Mouse (Mus musculus): Measurements from ENCODE around the gene Stum. TPM values are rescaled to one million over a fixed set of nuclear protein-coding genes. Genes with fewer than 3 reads are reported as not detected.
"Not testable (repeated sequence)": the region's sequence is repeated elsewhere in the genome, so short reads cannot be mapped to it uniquely, and the experiment has no call there.

Stum gene
- total RNA-seq, 1 experiment from 2014 or later, result not detected

GRCm38 (mm10) chr1:180400691-180401455 is 82.4 kb downstream of the Stum start:
- ATAC-seq (replicated peaks in 1 of 2; ENCODE audit: insufficient read depth in 1 of 2, low FRiP score in 2 of 2, low TSS enrichment in 1 of 2, low read depth in 1 of 2, poor library complexity in 2 of 2, severe bottlenecking in 2 of 2), result peak; percentile 10 to 28; a peak in 2 of 4 replicates

DNA sequence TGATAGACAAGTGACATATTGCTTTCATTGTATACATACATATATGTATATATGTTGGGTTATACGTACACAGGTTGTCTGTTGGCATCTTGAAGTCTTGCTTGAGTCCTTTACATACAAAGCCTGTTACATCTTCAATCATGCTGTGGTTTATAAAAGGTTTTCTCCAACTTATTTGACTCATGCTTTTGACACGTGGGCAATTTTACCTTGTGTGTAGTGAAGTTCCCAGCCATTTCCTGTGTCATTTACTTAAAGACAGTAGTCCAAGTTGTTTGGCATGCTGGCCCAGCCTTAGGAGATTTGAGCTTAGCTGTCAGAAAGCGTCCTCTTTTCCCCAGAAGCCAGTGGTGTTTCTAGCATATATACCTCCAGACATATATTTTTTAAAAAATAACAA is 84.9 kb downstream of the Stum start:
- no peak for ATAC-seq (replicated peaks in 1 of 2; ENCODE audit: insufficient read depth in 1 of 2, low FRiP score in 2 of 2, low TSS enrichment in 1 of 2, low read depth in 1 of 2, poor library complexity in 2 of 2, severe bottlenecking in 2 of 2)

DNA sequence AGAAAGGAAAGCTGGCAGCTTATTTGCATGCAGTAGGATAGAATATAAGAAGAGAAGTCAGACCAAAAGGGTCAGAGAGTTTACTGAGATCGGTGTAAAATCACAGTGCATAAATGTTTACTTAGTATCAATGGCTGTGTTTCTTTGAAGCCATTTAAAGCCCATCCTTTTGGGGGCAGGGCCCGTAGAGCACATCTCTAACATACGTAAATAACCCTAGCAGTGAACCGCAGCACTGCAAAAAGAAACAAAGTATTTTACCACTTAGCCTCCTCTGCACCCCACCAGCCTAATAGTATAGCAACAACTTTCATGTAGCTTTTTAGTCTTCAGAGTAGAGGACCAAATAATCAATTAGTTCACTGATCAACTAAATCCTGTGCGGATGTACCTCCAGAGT is 85.6 kb downstream of the Stum start:
- no peak for ATAC-seq (replicated peaks in 1 of 2; ENCODE audit: insufficient read depth in 1 of 2, low FRiP score in 2 of 2, low TSS enrichment in 1 of 2, low read depth in 1 of 2, poor library complexity in 2 of 2, severe bottlenecking in 2 of 2)

- ATAC-seq (replicated peaks in 1 of 2; ENCODE audit: insufficient read depth in 1 of 2, low FRiP score in 2 of 2, low TSS enrichment in 1 of 2, low read depth in 1 of 2, poor library complexity in 2 of 2, severe bottlenecking in 2 of 2), result no peak
These were observed 89.4 kb downstream of the Stum start for GRCm38 (mm10) chr1:180393873-180394272.

GRCm38 (mm10) chr1:180393017-180393797 is 90.1 kb downstream of the Stum start:
- peak; percentile 88 to 91 for ATAC-seq (replicated peaks in 1 of 2; ENCODE audit: insufficient read depth in 1 of 2, low FRiP score in 2 of 2, low TSS enrichment in 1 of 2, low read depth in 1 of 2, poor library complexity in 2 of 2, severe bottlenecking in 2 of 2)

GRCm38 (mm10) chr1:180392137-180392798 is 91.0 kb downstream of the Stum start:
- no peak for ATAC-seq (replicated peaks in 1 of 2; ENCODE audit: insufficient read depth in 1 of 2, low FRiP score in 2 of 2, low TSS enrichment in 1 of 2, low read depth in 1 of 2, poor library complexity in 2 of 2, severe bottlenecking in 2 of 2)

DNA sequence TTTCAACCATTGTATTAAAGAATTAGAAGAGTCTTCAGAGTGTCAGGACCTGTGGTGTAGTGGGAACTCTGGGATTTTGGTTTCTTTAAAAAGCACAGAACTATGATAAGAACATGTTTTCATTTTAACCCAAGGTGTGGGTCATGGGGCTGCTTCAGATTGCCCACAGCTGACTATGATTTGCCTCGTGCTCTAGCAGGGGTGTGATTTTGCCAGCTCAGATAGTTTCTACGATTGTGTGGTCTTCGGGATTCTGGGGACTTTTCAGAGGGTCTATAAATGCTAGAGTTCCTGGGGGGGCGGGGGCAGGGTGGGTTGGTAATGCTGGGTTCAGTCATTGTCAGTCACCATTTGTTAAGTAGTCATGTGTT is 91.7 kb downstream of the Stum start:
- no peak for ATAC-seq (replicated peaks in 1 of 2; ENCODE audit: insufficient read depth in 1 of 2, low FRiP score in 2 of 2, low TSS enrichment in 1 of 2, low read depth in 1 of 2, poor library complexity in 2 of 2, severe bottlenecking in 2 of 2)

DNA sequence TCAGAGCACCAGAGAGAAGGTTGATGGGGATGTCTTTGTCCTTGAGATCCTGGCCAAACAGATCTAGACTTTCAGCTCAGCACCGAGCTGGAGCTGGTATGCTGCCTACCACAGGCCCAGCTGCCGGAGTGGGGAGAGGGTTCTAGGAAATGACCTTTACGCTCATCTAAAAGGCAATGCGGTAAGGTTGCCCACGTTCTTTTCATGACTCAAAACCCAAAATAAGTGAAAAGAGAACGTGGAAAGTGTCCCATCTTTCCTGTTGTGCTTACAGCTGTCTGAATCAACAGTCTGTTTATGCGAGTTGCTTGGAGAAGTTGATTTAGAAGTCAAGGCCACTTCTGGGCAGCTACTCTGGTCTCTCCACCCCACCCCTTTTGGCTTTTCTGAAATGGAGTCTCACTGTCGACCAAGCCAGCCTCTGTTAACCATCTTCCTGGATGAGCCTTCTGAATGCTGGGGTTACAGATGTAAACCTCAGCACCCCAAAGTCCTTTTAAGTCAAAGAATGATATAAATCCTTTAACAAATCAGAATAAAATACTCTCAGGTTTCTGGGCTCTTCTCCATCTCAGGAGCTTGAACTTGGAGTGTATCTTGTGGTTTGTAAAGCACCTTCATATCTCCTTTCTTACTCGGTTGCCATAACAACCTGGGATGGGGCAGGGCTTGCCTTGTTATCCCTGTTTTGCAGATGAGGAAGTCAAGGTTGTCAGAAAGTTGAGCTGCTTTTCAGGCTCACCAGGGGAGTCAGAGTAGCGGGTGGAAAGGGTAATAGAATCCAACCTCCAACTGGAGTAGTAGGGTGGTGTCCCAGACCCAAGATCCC is 92.3 kb downstream of the Stum start:
- ATAC-seq (replicated peaks in 1 of 2; ENCODE audit: insufficient read depth in 1 of 2, low FRiP score in 2 of 2, low TSS enrichment in 1 of 2, low read depth in 1 of 2, poor library complexity in 2 of 2, severe bottlenecking in 2 of 2), result no peak

- no peak for ATAC-seq (replicated peaks in 1 of 2; ENCODE audit: insufficient read depth in 1 of 2, low FRiP score in 2 of 2, low TSS enrichment in 1 of 2, low read depth in 1 of 2, poor library complexity in 2 of 2, severe bottlenecking in 2 of 2)
These were observed 93.0 kb downstream of the Stum start for GRCm38 (mm10) chr1:180390321-180390731.

GRCm38 (mm10) chr1:180389213-180389760 is 94.0 kb downstream of the Stum start:
- ATAC-seq (replicated peaks in 1 of 2; ENCODE audit: insufficient read depth in 1 of 2, low FRiP score in 2 of 2, low TSS enrichment in 1 of 2, low read depth in 1 of 2, poor library complexity in 2 of 2, severe bottlenecking in 2 of 2), result not testable (repeated sequence)

- ATAC-seq (replicated peaks in 1 of 2; ENCODE audit: insufficient read depth in 1 of 2, low FRiP score in 2 of 2, low TSS enrichment in 1 of 2, low read depth in 1 of 2, poor library complexity in 2 of 2, severe bottlenecking in 2 of 2), result no peak
These were observed 94.8 kb downstream of the Stum start for GRCm38 (mm10) chr1:180388481-180388880.

DNA sequence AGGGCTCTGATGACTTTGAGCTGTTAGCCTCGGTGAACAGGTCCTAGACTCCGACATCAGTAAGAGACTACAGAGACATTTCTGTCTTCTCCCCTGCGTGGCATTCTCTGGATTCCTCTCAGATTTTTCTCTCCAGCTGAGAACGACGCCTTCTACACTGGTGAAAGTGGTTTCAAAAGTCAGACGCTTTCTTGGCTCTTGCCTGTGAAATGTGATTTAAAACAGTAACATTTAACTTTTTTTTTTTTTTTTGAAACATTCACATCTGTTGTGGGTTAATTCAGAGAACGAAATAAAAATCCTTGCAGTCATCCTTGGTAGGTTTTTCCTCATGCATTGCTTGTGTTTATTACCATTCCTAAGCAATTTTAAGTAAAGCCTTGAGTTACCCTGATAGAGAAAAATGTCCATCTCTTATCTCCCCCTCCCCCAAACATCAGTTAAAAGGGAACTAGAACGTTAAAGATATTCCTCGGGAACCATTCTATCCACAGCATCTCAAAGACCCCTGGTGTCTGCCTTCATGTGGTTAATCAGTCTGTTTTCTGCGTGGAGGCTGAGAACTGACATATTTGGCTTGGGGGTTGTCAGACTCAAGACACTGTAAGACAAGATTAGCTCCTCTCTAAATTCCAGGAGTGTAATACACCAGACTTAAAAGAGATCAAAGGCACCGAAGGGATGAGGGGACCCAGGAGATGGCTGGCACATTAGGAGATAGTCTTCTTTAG is 95.4 kb downstream of the Stum start:
- no peak for ATAC-seq (replicated peaks in 1 of 2; ENCODE audit: insufficient read depth in 1 of 2, low FRiP score in 2 of 2, low TSS enrichment in 1 of 2, low read depth in 1 of 2, poor library complexity in 2 of 2, severe bottlenecking in 2 of 2)

GRCm38 (mm10) chr1:180386951-180387749 is 96.2 kb downstream of the Stum start:
- peak; percentile 92 to 95 for ATAC-seq (replicated peaks in 1 of 2; ENCODE audit: insufficient read depth in 1 of 2, low FRiP score in 2 of 2, low TSS enrichment in 1 of 2, low read depth in 1 of 2, poor library complexity in 2 of 2, severe bottlenecking in 2 of 2)

DNA sequence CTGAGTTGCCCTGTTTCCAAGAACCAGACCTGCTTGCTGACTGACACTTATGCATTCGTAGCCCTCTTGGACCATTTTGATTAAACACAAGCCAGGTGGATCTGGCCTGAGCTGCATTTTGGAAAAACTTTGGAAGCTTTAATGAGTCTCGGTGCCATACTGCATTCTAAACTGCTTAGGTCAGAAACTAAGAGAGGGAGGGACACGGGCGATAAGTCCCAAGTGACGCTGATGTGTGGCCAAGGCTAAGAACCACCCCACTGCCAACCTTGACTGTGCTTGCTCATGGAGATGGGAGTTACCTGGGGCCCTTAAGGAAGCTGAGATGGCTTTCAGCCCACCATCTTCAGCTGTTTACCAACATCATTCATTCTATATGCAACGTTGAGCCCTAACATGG is 98.0 kb downstream of the Stum start:
- ATAC-seq (replicated peaks in 1 of 2; ENCODE audit: insufficient read depth in 1 of 2, low FRiP score in 2 of 2, low TSS enrichment in 1 of 2, low read depth in 1 of 2, poor library complexity in 2 of 2, severe bottlenecking in 2 of 2), result no peak

DNA sequence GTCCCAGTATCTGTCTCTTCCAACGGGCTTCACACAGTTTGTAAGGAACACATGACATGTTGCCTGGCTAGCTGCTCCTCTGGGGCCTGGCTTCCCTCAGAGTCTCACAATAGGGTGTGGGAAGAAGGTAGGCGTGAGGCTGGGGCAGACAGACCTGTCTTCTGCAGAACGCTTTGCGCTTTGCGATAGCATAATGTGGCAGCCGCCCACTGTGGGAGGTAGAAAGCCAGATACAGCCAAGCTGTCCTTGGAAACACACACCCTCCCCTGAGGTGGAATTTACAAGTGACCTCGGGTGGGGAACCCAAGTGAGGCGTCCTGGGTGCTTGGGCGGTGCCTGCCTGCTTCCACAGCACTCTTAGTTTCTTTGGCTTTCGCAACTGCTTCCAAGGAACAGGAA is 98.8 kb downstream of the Stum start:
- ATAC-seq (replicated peaks in 1 of 2; ENCODE audit: insufficient read depth in 1 of 2, low FRiP score in 2 of 2, low TSS enrichment in 1 of 2, low read depth in 1 of 2, poor library complexity in 2 of 2, severe bottlenecking in 2 of 2), result no peak

GRCm38 (mm10) chr1:180383884-180384283 is 99.4 kb downstream of the Stum start:
- no peak for ATAC-seq (replicated peaks in 1 of 2; ENCODE audit: insufficient read depth in 1 of 2, low FRiP score in 2 of 2, low TSS enrichment in 1 of 2, low read depth in 1 of 2, poor library complexity in 2 of 2, severe bottlenecking in 2 of 2)

Data from hematopoietic stem cell, adult 5-6 weeks (primary cell).